Mouse (Mus musculus) kidney, postnatal 0 days (tissue): ENCODE data around the gene Ralgds. TPM values are rescaled to one million over a fixed set of nuclear protein-coding genes. Genes with fewer than 3 reads are reported as not detected.

Experiments used
- ATAC-seq: fragments of 200-750 bp; cut with Nextera tagmentation; replicated peaks from 2 replicates; pipeline ENCODE4 v1.8.0; 2017; ENCODE audit warnings: low read depth, moderate number of reproducible peaks, moderate TSS enrichment, moderate library complexity; ENCODE audit not compliant: low FRiP score
- DNase-seq: peaks from one replicate; pipeline ENCODE4 v3.0.0-alpha.2; 2016; ENCODE audit warnings: low spot score
- H3K27ac ChIP-seq: fragments of 300-500 bp; sonication (generic); 2 replicates; pipeline ENCODE4 v1.5.1; 2014; ENCODE audit warnings: mild to moderate bottlenecking
- H3K27me3 ChIP-seq: fragments of 300-500 bp; sonication (generic); 2 replicates; pipeline ENCODE4 v1.6.1; 2014; ENCODE audit warnings: low read length, mixed read lengths; ENCODE audit not compliant: insufficient read depth
- H3K36me3 ChIP-seq: fragments of 300-500 bp; sonication (generic); 2 replicates; pipeline ENCODE4 v1.6.1; 2014; ENCODE audit warnings: low read length, mixed read lengths; ENCODE audit not compliant: insufficient read depth
- H3K4me1 ChIP-seq: fragments of 300-500 bp; sonication (generic); replicated peaks from 2 replicates; pipeline ENCODE4 v1.6.1; 2014; ENCODE audit warnings: antibody characterized with exemption, low read length, mixed read lengths; ENCODE audit not compliant: insufficient read depth
- H3K4me2 ChIP-seq: fragments of 300-500 bp; sonication (generic); 2 replicates; pipeline ENCODE4 v1.6.1; 2014; ENCODE audit warnings: mild to moderate bottlenecking, low read length, moderate library complexity, mixed read lengths
- H3K4me3 ChIP-seq: fragments of 300-500 bp; sonication (generic); replicated peaks from 2 replicates; pipeline ENCODE4 v1.5.1; 2014; ENCODE audit warnings: low read depth, low read length
- H3K9ac ChIP-seq: fragments of 300-500 bp; sonication (generic); 2 replicates; pipeline ENCODE4 v1.6.1; 2014; ENCODE audit warnings: low read depth, low read length
- H3K9me3 ChIP-seq: fragments of 300-500 bp; sonication (generic); replicated peaks from 2 replicates; pipeline ENCODE4 v1.6.1; 2016; ENCODE audit warnings: low read length, inconsistent platforms, mixed read lengths
- CTCF ChIP-seq: IDR thresholded peaks from 2 replicates; pipeline ENCODE4 v1.5.1; 2016; ENCODE audit warnings: antibody characterized with exemption, low read depth, mild to moderate bottlenecking, moderate library complexity
- WGBS: fragments of 180-500 bp; shearing (Covaris S2); extraction: QIAGEN DNeasy Blood & Tissue Kit; methylation state at CpG from one replicate; pipeline ENCODE4 v1.1.7; 2014; 5-methylcytosine and 5-hydroxymethylcytosine counted together
- polyA plus RNA-seq: library from polyadenylated mRNA; unstranded; fragments of >200 nt; fragmentation: Nextera tagmentation; extraction: Ambion mirVana; gene quantifications from 2 replicates; pipeline ENCODE4 v1.2.1, GENCODE M21; 2015

The Ralgds gene
- polyA plus RNA-seq, 1 experiment from 2014 or later, result 18.1 TPM

- no peak for TF ChIP-seq CTCF
- H3K27me3 ChIP-seq, result no peaks in the 10 kb centered on the region
- no peak for ATAC-seq
- no peak within 1 kb of the TSS for H3K27ac ChIP-seq
- no peak for DNase-seq
- 67% methylated on average over 6 of the region's 6 CpGs for WGBS
- no peak within 1 kb of the TSS for H3K4me2 ChIP-seq
- no peak within 1 kb of the TSS for H3K4me3 ChIP-seq
- H3K9ac ChIP-seq, result no peak within 1 kb of the TSS
- peaks cover 19% of the 10 kb centered on the region for H3K36me3 ChIP-seq
- no peaks in the 10 kb centered on the region for H3K9me3 ChIP-seq
- H3K4me1 ChIP-seq, result no peaks in the 10 kb centered on the region
Observed at GRCm38 (mm10) chr2:28563303-28563702, 50.4 kb downstream of the Ralgds start, which contains the start of gene Cel. Gene Cel (minus strand): TSS chr2:28563403.

GRCm38 (mm10) chr2:28563830-28564229, 50.9 kb downstream of the Ralgds start:
- Histone ChIP-seq H3K4me2 (no peak overlapping the region), H3K9me3 (no peaks in the 10 kb centered on the region), H3K9ac (no peak overlapping the region), H3K27ac (no peak overlapping the region), H3K27me3 (no peaks in the 10 kb centered on the region), H3K4me3 (no peak overlapping the region), H3K36me3 (peaks cover 24% of the 10 kb centered on the region), H3K4me1 (no peaks in the 10 kb centered on the region)
- no peak for ATAC-seq
- no peak for DNase-seq
- no peak for TF ChIP-seq CTCF

DNA sequence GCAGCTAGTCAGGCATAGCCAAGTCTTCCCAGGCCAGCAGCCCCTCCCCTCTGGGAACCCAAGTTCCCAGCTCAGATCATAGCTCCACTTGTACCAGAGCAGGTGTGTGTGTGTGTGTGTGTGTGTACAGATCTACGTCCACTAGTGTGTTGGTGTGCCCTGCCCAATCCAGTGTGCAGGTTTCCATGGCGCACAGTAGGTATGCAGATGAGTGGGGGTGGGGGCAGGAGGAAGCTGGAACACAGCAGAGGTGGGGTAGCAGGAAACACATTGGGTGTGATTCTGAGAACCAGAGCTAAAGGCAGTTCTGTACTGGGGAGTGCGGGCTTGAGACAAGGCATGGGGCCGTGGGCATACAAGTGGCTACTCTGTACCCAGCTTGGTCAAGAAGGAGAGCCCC, 51.5 kb downstream of the Ralgds start:
- WGBS, result 91% methylated on average over 4 of the region's 4 CpGs

DNA sequence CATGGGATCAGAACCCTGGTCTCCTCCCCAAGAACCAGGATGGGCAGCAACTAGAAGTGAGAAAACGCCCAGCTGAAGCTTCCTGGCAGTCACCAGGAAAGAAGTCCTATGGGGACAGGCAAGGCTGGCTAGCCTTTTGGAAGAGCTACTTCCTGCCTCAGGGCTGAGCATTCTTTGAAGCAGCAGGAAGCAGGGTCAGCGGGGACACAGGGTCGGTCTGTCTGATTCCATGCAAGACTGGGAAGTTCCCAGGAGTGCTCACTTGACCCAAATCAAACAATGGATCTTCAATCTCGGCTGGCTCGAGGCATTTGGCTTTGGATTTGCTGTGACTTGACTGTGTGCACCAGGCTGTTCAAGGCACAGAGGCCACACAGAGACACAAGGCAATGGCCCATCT, 53.6 kb downstream of the Ralgds start:
- ATAC-seq (no peak), DNase-seq (peak; percentile 42)
- no peak for TF ChIP-seq CTCF
- H3K27ac ChIP-seq, result no peak overlapping the region
- peaks cover 42% of the 10 kb centered on the region for H3K36me3 ChIP-seq
- H3K4me3 ChIP-seq, result no peak overlapping the region
- no peaks in the 10 kb centered on the region for H3K9me3 ChIP-seq
- WGBS, result 62% methylated on average over 5 of the region's 5 CpGs
- no peaks in the 10 kb centered on the region for H3K4me1 ChIP-seq
- no peak overlapping the region for H3K9ac ChIP-seq
- no peaks in the 10 kb centered on the region for H3K27me3 ChIP-seq
- no peak overlapping the region for H3K4me2 ChIP-seq

More for the DNA sequence above, 51.5 kb downstream of the Ralgds start:
- Histone ChIP-seq H3K4me3 (no peak overlapping the region), H3K9me3 (no peaks in the 10 kb centered on the region), H3K36me3 (peaks cover 29% of the 10 kb centered on the region), H3K4me2 (no peak overlapping the region), H3K9ac (no peak overlapping the region), H3K27me3 (no peaks in the 10 kb centered on the region), H3K27ac (no peak overlapping the region), H3K4me1 (no peaks in the 10 kb centered on the region)
- 0 out of 2 replicates have a peak, but pooled peaks have one; percentile 15 for ATAC-seq
- DNase-seq, result no peak
- TF ChIP-seq CTCF, result no peak

DNA sequence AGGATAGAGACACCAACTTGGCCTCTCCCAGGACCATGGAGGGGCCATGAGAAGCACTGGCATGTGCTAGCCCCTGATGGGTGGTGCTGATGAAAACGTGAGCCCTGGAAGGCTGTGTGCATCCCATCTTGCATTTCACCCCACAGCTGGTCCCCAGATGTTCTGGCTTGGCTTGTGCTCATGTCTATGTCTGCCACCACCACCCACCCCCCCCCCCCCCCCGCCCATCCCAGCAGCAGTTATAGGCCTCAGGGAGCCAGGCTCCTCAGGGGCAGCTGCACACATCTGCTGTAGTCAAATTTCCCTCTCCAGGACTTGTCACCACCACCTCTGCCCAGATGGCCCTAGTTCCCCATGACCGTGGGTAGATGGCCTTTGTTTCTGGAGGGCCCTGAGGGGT, 57.0 kb downstream of the Ralgds start:
- H3K9ac ChIP-seq, result no peak overlapping the region
- H3K9me3 ChIP-seq, result no peaks in the 10 kb centered on the region
- WGBS, result 74% methylated on average over 2 of the region's 3 CpGs
- no peaks in the 10 kb centered on the region for H3K4me1 ChIP-seq
- no peak for TF ChIP-seq CTCF
- ATAC-seq (no peak), DNase-seq (no peak)
- H3K36me3 ChIP-seq, result peaks cover 60% of the 10 kb centered on the region
- no peaks in the 10 kb centered on the region for H3K27me3 ChIP-seq
- no peak overlapping the region for H3K4me3 ChIP-seq
- H3K27ac ChIP-seq, result no peak overlapping the region
- H3K4me2 ChIP-seq, result no peak overlapping the region

GRCm38 (mm10) chr2:28575341-28575740, 62.4 kb downstream of the Ralgds start:
- Histone ChIP-seq H3K4me2 (no peak overlapping the region), H3K4me1 (no peaks in the 10 kb centered on the region), H3K36me3 (peaks cover 53% of the 10 kb centered on the region), H3K27me3 (no peaks in the 10 kb centered on the region), H3K9ac (no peak overlapping the region), H3K27ac (no peak overlapping the region), H3K9me3 (no peaks in the 10 kb centered on the region), H3K4me3 (no peak overlapping the region)
- no peak for ATAC-seq
- WGBS, result 82% methylated on average over 4 of the region's 4 CpGs
- TF ChIP-seq CTCF, result no peak
- no peak for DNase-seq

GRCm38 (mm10) chr2:28576815-28577214, 63.9 kb downstream of the Ralgds start:
- ATAC-seq (no peak), DNase-seq (no peak)
- Histone ChIP-seq H3K27me3 (no peaks in the 10 kb centered on the region), H3K27ac (no peak overlapping the region), H3K9ac (no peak overlapping the region), H3K36me3 (peaks cover 47% of the 10 kb centered on the region), H3K4me3 (no peak overlapping the region), H3K4me2 (no peak overlapping the region), H3K4me1 (no peaks in the 10 kb centered on the region), H3K9me3 (no peaks in the 10 kb centered on the region)
- WGBS, result 93% methylated on average over 3 of the region's 3 CpGs
- TF ChIP-seq CTCF, result no peak
